In genomic region chr4:97696684-97697615, GRCm38 (mm10) we compare ENCODE assay signal across 21 mouse cellular contexts.
A peak's percentile ranks its signal among the peaks of the same experiment; 100 is the strongest.
DNase-seq lines count a peak whose midpoint lies in the region; ATAC-seq and TF ChIP-seq lines count a peak whose summit lies in the region.
"Had no signal": no experiment of that assay in that cellular context is flagged by ENCODE, and none has a peak within 500 bp of the region (broad histone marks: within the 10 kb centered on the region; RNA-seq: fewer than 3 reads in every experiment).

No protein-coding gene starts in this region.

- peak; percentile 8 for DNase-seq in adrenal gland, postnatal 14 days
- no peak for DNase-seq in adrenal gland, adult 2 months
- DNase-seq in lung, embryonic 14.5 days, result peak; percentile 42
- no peak for DNase-seq in lung, adult 2 months
- no peak for DNase-seq in thymus, adult 2 months
- DNase-seq: gastrocnemius, postnatal 10 days; right cerebral cortex, postnatal 4 days; thymus, postnatal 4 days had no signal

- no peak overlapping the region for H3K9ac ChIP-seq in lung, embryonic 14.5 days
- no peak overlapping the region for H3K9ac ChIP-seq in kidney, embryonic 15.5 days
- no peak overlapping the region for H3K9ac ChIP-seq in limb, embryonic 13.5 days
- H3K9ac ChIP-seq in forebrain, embryonic 15.5 days (replicated peaks), result no peak overlapping the region
- H3K9ac ChIP-seq: hindbrain, embryonic 15.5 days; liver, embryonic 15.5 days; midbrain, embryonic 13.5 days; neural tube, embryonic 15.5 days had no signal

- no peak for TF ChIP-seq CTCF in lung, embryonic 14.5 days (IDR thresholded peaks at IDR 0.05; ENCODE audit: low read depth)
- no peak for TF ChIP-seq CTCF in lung, adult 2 months (IDR thresholded peaks at IDR 0.05; ENCODE audit: insufficient read depth, low read length)
- no peak for TF ChIP-seq CTCF in thymus, adult 2 months (IDR thresholded peaks at IDR 0.05; ENCODE audit: borderline replicate concordance, control insufficient read depth, extremely low read depth, insufficient read depth, low read length, poor library complexity)

- ATAC-seq in lung, embryonic 14.5 days (ENCODE audit: insufficient read depth), result no peak
- peak; percentile 78 for ATAC-seq in kidney, embryonic 15.5 days (replicated peaks; ENCODE audit: low FRiP score)
- peak; percentile 20; the same call in 1 of the 2 replicates for ATAC-seq in limb, embryonic 13.5 days (ENCODE audit: low FRiP score, low read depth)
- no peak for ATAC-seq in forebrain, embryonic 15.5 days (replicated peaks)
- ATAC-seq: CD4-positive, CD25-positive, alpha-beta regulatory T cell, adult 4 months; intestine, postnatal 0 days; midbrain, embryonic 13.5 days had no signal

- no peak for TF ChIP-seq POLR2A in lung, adult 2 months (IDR thresholded peaks at IDR 0.05; ENCODE audit: borderline replicate concordance, extremely low read depth, low read depth, low read length)
- TF ChIP-seq POLR2A in thymus, adult 2 months (IDR thresholded peaks at IDR 0.05; ENCODE audit: control insufficient read depth, extremely low read depth, insufficient read depth, low read length, poor library complexity), result no peak

- no peak overlapping the region for H3K27ac ChIP-seq in lung, embryonic 14.5 days (ENCODE audit: low read depth)
- no peak overlapping the region for H3K27ac ChIP-seq in kidney, embryonic 15.5 days
- H3K27ac ChIP-seq in limb, embryonic 13.5 days, result 0 out of 2 replicates have a peak overlapping the region, but pooled peaks have one; percentile 83
- H3K27ac ChIP-seq in forebrain, embryonic 15.5 days (replicated peaks), result no peak overlapping the region
- no peak overlapping the region for H3K27ac ChIP-seq in thymus, adult 2 months (ENCODE audit: control insufficient read depth, insufficient read depth, low read length)
- H3K27ac ChIP-seq: forebrain, embryonic 10.5 days; heart, embryonic 10.5 days; hindbrain, embryonic 15.5 days; liver, embryonic 15.5 days; midbrain, embryonic 13.5 days; neural tube, embryonic 15.5 days had no signal

- H3K9me3 ChIP-seq in lung, embryonic 14.5 days (ENCODE audit: low read depth, low read length), result no peaks in the 10 kb centered on the region
- H3K9me3 ChIP-seq in kidney, embryonic 15.5 days (replicated peaks), result no peaks in the 10 kb centered on the region
- H3K9me3 ChIP-seq in limb, embryonic 13.5 days, result no peaks in the 10 kb centered on the region
- H3K9me3 ChIP-seq in forebrain, embryonic 15.5 days, result no peaks in the 10 kb centered on the region
- H3K9me3 ChIP-seq: forebrain, embryonic 10.5 days; heart, embryonic 10.5 days; hindbrain, embryonic 15.5 days; liver, embryonic 15.5 days; midbrain, embryonic 13.5 days; neural tube, embryonic 15.5 days had no signal

- H3K4me2 ChIP-seq in lung, embryonic 14.5 days, result no peak overlapping the region
- no peak overlapping the region for H3K4me2 ChIP-seq in kidney, embryonic 15.5 days
- H3K4me2 ChIP-seq in limb, embryonic 13.5 days (replicated peaks), result peak overlapping the region; percentile 36
- H3K4me2 ChIP-seq in forebrain, embryonic 15.5 days (replicated peaks), result no peak overlapping the region
- H3K4me2 ChIP-seq: hindbrain, embryonic 15.5 days; liver, embryonic 15.5 days; midbrain, embryonic 13.5 days; neural tube, embryonic 15.5 days had no signal

- H3K27me3 ChIP-seq in lung, embryonic 14.5 days (ENCODE audit: insufficient read depth, low read length), result no peaks in the 10 kb centered on the region
- no peaks in the 10 kb centered on the region for H3K27me3 ChIP-seq in kidney, embryonic 15.5 days
- peaks cover 26% of the 10 kb centered on the region for H3K27me3 ChIP-seq in limb, embryonic 13.5 days
- no peaks in the 10 kb centered on the region for H3K27me3 ChIP-seq in forebrain, embryonic 15.5 days
- no peaks in the 10 kb centered on the region for H3K27me3 ChIP-seq in thymus, adult 2 months (ENCODE audit: control insufficient read depth, insufficient read depth, low read length)
- H3K27me3 ChIP-seq: hindbrain, embryonic 15.5 days; liver, embryonic 15.5 days; midbrain, embryonic 13.5 days; neural tube, embryonic 15.5 days had no signal

- H3K36me3 ChIP-seq in lung, embryonic 14.5 days (ENCODE audit: insufficient read depth), result no peaks in the 10 kb centered on the region
- H3K36me3 ChIP-seq in kidney, embryonic 15.5 days, result no peaks in the 10 kb centered on the region
- H3K36me3 ChIP-seq in limb, embryonic 13.5 days, result no peaks in the 10 kb centered on the region
- H3K36me3 ChIP-seq in forebrain, embryonic 15.5 days, result no peaks in the 10 kb centered on the region
- H3K36me3 ChIP-seq in thymus, adult 2 months (ENCODE audit: control insufficient read depth, insufficient read depth, low read length), result no peaks in the 10 kb centered on the region
- H3K36me3 ChIP-seq: forebrain, embryonic 10.5 days; G1E; heart, embryonic 10.5 days; hindbrain, embryonic 15.5 days; liver, embryonic 15.5 days; midbrain, embryonic 13.5 days; neural tube, embryonic 15.5 days had no signal

- no peaks in the 10 kb centered on the region for H3K4me1 ChIP-seq in lung, embryonic 14.5 days (ENCODE audit: insufficient read depth)
- H3K4me1 ChIP-seq in lung, adult 2 months (ENCODE audit: control insufficient read depth, insufficient read depth, low read length), result no peaks in the 10 kb centered on the region
- H3K4me1 ChIP-seq in kidney, embryonic 15.5 days, result peaks cover 16% of the 10 kb centered on the region
- H3K4me1 ChIP-seq in limb, embryonic 13.5 days, result peaks cover 43% of the 10 kb centered on the region
- H3K4me1 ChIP-seq in forebrain, embryonic 15.5 days, result no peaks in the 10 kb centered on the region
- no peaks in the 10 kb centered on the region for H3K4me1 ChIP-seq in thymus, adult 2 months (replicated peaks; ENCODE audit: control insufficient read depth, insufficient read depth, low read length)
- H3K4me1 ChIP-seq: heart, embryonic 10.5 days; hindbrain, embryonic 15.5 days; liver, embryonic 15.5 days; midbrain, embryonic 13.5 days; neural tube, embryonic 15.5 days had no signal

- H3K4me3 ChIP-seq in lung, embryonic 14.5 days (ENCODE audit: low read depth, low read length), result no peak overlapping the region
- H3K4me3 ChIP-seq in lung, adult 2 months (replicated peaks; ENCODE audit: extremely low read depth, low read depth, low read length), result no peak overlapping the region
- no peak overlapping the region for H3K4me3 ChIP-seq in kidney, embryonic 15.5 days (replicated peaks)
- no peak overlapping the region for H3K4me3 ChIP-seq in limb, embryonic 13.5 days
- H3K4me3 ChIP-seq in forebrain, embryonic 15.5 days, result no peak overlapping the region
- H3K4me3 ChIP-seq in thymus, adult 2 months (ENCODE audit: control insufficient read depth, insufficient read depth, low read length), result no peak overlapping the region
- H3K4me3 ChIP-seq: forebrain, embryonic 10.5 days; heart, embryonic 10.5 days; hindbrain, embryonic 15.5 days; liver, embryonic 15.5 days; midbrain, embryonic 13.5 days; myocyte; neural tube, embryonic 15.5 days had no signal

- WGBS in lung, embryonic 14.5 days, result 74% methylated on average over 7 of the region's 7 CpGs
- WGBS in lung, adult 2 months, result 83% methylated on average over 7 of the region's 7 CpGs
- 43% methylated on average over 7 of the region's 7 CpGs for WGBS in kidney, embryonic 15.5 days
- 46% methylated on average over 7 of the region's 7 CpGs for WGBS in limb, embryonic 13.5 days
- 82% methylated on average over 7 of the region's 7 CpGs for WGBS in forebrain, embryonic 15.5 days
- 91% methylated on average over 7 of the region's 7 CpGs for WGBS in thymus, adult 2 months

Comparison
In these comparisons a context has a peak if more than half of its experiments do, and no peak if none do; other contexts are left out.
1. DNase-seq: peak in adrenal gland, postnatal 14 days (single experiment) and lung, embryonic 14.5 days (single experiment); none in adrenal gland, adult 2 months (single experiment), lung, adult 2 months (single experiment) and thymus, adult 2 months (single experiment).
2. ATAC-seq: peak in kidney, embryonic 15.5 days (single experiment) and limb, embryonic 13.5 days (single experiment); none in lung, embryonic 14.5 days (single experiment) and forebrain, embryonic 15.5 days (single experiment).